Mouse (Mus musculus): ENCODE measurements around the gene Pqlc2. TPM values are rescaled to one million over a fixed set of nuclear protein-coding genes. Genes with fewer than 3 reads are reported as not detected.

The Pqlc2 gene
- polyA plus RNA-seq, 1 experiment from 2014 or later, result 17.4 TPM

DNA sequence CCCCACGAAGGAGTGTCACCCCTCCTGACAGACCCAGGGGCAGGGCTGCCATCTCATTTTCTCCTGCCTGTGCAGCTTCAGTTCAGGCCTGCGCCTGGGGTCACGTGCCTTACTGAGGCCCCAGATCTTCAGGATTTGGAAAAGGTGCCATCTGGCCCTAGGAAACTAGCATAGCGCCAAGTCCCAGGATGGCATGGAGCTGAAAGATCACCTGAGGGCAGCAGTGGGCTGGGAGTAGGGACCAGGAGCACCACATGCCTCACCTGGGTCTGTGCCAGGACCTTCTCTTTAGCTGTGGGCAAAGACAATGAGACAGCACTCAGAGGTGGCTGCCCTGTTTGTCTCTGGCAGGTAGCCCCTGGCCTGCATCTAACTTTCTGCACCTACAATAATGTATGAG is 12.9 kb downstream of the Pqlc2 start:
- H3K4me1 ChIP-seq (ENCODE audit: insufficient read depth, low read depth, low read length), result no peaks in the 10 kb centered on the region
- no peak for ATAC-seq
- peaks cover 5% of the 10 kb centered on the region; the same call in 1 of the 2 replicates for H3K36me3 ChIP-seq (ENCODE audit: insufficient read depth, low read length)
- H3K9me3 ChIP-seq (ENCODE audit: low read length), result no peaks in the 10 kb centered on the region
- DNase-seq (ENCODE audit: low spot score), result no peak
- 78% methylated on average over 4 of the region's 4 CpGs for WGBS
- no peak overlapping the region for H3K4me3 ChIP-seq (ENCODE audit: low read depth, low read length)
- H3K4me2 ChIP-seq (replicated peaks; ENCODE audit: low read depth, low read length), result no peak overlapping the region
- TF ChIP-seq CTCF (IDR thresholded peaks at IDR 0.05), result no peak
- no peak for TF ChIP-seq EP300 (IDR thresholded peaks at IDR 0.05)
- H3K9ac ChIP-seq (replicated peaks; ENCODE audit: low read depth), result no peak overlapping the region
- H3K27me3 ChIP-seq (replicated peaks; ENCODE audit: insufficient read depth, low read length), result no peaks in the 10 kb centered on the region
- no peak overlapping the region for H3K27ac ChIP-seq (ENCODE audit: low read length)

DNA sequence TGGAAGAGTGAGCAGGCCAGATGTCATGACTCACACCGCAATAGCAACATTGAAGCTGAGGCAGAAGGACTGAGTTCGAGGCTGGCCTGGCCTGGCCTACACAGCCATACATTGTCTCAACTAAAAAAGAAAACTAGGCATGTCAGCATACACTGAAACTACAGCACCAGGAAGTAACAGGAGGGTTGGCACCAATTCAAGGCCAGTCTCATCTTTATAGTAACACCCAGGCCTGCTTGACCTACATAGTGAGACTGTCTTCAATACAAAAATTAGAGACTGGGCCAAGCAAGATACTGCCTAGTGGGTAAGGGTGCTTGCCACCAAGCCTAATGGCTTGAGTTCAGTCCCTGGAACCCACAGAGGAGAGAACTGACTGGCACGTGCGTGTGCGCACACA is 18.5 kb downstream of the Pqlc2 start:
- Histone ChIP-seq H3K4me1 (ENCODE audit: insufficient read depth, low read depth, low read length) (0 out of 2 replicates have a peak, but pooled peaks cover 3% of the 10 kb centered on the region), H3K4me3 (ENCODE audit: low read depth, low read length) (no peak overlapping the region), H3K36me3 (ENCODE audit: insufficient read depth, low read length) (peaks cover 30% of the 10 kb centered on the region), H3K4me2 (replicated peaks; ENCODE audit: low read depth, low read length) (no peak overlapping the region), H3K9ac (replicated peaks; ENCODE audit: low read depth) (no peak overlapping the region), H3K27me3 (replicated peaks; ENCODE audit: insufficient read depth, low read length) (no peaks in the 10 kb centered on the region), H3K27ac (ENCODE audit: low read length) (no peak overlapping the region), H3K9me3 (ENCODE audit: low read length) (no peaks in the 10 kb centered on the region)
- no peak for ATAC-seq
- no peak for DNase-seq (ENCODE audit: low spot score)
- 90% methylated on average over 5 of the region's 5 CpGs for WGBS
- TF ChIP-seq EP300 (IDR thresholded peaks at IDR 0.05), result no peak
- TF ChIP-seq CTCF (IDR thresholded peaks at IDR 0.05), result no peak

DNA sequence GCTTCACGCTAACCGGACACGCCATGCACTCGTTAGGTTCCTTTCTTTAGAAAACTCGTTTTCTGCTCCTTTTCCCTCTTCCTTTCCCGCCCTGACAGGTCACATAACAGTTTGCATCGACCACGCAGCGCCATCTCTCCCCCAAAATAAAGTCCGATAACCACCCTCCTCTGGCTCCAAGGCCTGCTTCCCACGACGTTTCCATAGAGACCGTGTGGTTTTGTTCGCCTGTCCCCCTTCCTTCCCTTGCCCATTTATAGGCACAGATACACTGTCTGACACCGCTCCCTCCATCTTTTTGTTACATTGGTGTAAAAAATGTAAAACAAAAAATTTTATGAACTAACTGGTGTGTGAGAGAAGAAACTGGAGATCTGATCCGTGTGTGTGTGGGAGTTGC is 19.4 kb downstream of the Pqlc2 start:
- no peak overlapping the region for H3K4me3 ChIP-seq (ENCODE audit: low read depth, low read length)
- H3K4me1 ChIP-seq (ENCODE audit: insufficient read depth, low read depth, low read length), result 0 out of 2 replicates have a peak, but pooled peaks cover 3% of the 10 kb centered on the region
- 86% methylated on average over 16 of the region's 16 CpGs for WGBS
- peaks cover 30% of the 10 kb centered on the region for H3K36me3 ChIP-seq (ENCODE audit: insufficient read depth, low read length)
- DNase-seq (ENCODE audit: low spot score) (no peak), ATAC-seq (no peak)
- TF ChIP-seq CTCF (IDR thresholded peaks at IDR 0.05), result no peak
- no peak for TF ChIP-seq EP300 (IDR thresholded peaks at IDR 0.05)
- no peaks in the 10 kb centered on the region for H3K27me3 ChIP-seq (replicated peaks; ENCODE audit: insufficient read depth, low read length)
- no peak overlapping the region for H3K9ac ChIP-seq (replicated peaks; ENCODE audit: low read depth)
- H3K9me3 ChIP-seq (ENCODE audit: low read length), result no peaks in the 10 kb centered on the region
- H3K4me2 ChIP-seq (replicated peaks; ENCODE audit: low read depth, low read length), result no peak overlapping the region
- H3K27ac ChIP-seq (ENCODE audit: low read length), result no peak overlapping the region

DNA sequence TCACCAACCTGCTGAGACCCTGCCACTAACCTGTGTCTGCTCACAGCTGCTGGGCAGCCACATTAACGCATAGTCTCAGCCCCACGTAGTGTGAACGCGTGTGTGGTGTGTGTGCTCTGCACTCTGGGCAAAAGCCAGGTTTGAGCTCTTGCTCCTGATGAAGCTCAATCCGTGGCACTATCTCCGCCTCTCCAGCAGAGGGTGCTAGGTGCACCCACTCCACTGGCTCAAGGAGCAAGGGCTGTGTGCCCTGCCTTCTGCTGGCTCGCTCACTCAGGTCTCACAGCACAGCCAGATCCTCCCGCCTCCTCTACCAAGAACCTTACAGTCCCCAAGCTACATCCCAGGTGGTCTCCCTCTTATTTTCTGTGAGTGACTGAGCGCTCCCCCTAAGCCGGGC is 21.5 kb downstream of the Pqlc2 start:
- peak; percentile 43 for ATAC-seq

DNA sequence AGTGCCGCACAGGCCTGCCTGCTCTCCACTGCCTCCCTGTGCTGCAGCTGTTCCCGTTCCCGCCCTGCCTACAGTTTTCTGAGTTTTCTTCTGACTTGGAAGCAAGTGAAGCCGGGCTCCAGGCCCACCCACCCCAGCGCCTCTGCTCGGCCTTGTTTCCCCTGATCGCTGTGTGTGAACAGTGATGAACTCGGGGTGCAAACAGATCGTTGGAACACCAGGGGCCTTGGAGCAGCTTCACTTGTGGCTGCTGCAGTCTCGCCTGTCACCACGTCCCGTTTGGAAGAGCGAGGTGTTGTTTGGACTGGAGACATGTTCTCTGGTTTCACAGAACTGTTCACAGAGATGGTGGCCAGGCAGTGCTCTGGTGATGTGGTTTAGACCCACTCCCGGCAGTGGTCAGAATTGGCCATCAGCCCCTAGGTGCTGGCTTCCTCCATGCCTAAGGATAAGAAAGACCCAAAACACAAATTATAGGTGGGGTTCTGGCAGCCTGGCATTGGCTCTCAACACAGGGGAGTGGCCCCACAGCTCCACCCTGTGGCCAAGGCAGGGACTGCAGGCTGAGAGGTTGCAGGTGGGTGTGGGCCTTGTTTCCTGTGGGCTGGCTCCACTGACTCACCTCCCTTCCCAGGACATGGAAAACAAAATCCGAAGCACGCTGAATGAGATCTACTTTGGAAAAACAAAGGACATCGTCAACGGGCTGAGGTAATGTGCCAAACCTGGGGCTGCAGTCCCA is 23.2 kb downstream of the Pqlc2 start:
- Histone ChIP-seq H3K27ac (ENCODE audit: low read length) (no peak overlapping the region; the same call in 1 of the 2 replicates), H3K4me3 (ENCODE audit: low read depth, low read length) (no peak overlapping the region), H3K9ac (replicated peaks; ENCODE audit: low read depth) (no peak overlapping the region), H3K4me1 (ENCODE audit: insufficient read depth, low read depth, low read length) (0 out of 2 replicates have a peak, but pooled peaks cover 3% of the 10 kb centered on the region), H3K4me2 (replicated peaks; ENCODE audit: low read depth, low read length) (no peak overlapping the region), H3K9me3 (ENCODE audit: low read length) (no peaks in the 10 kb centered on the region), H3K36me3 (ENCODE audit: insufficient read depth, low read length) (peaks cover 50% of the 10 kb centered on the region), H3K27me3 (replicated peaks; ENCODE audit: insufficient read depth, low read length) (no peaks in the 10 kb centered on the region)
- ATAC-seq (peak; percentile 67), DNase-seq (ENCODE audit: low spot score) (peak; percentile 80)
- 66% methylated on average over 18 of the region's 18 CpGs for WGBS
- TF ChIP-seq CTCF (IDR thresholded peaks at IDR 0.05), result peak; percentile 98
- no peak for TF ChIP-seq EP300 (IDR thresholded peaks at IDR 0.05)

More for the DNA sequence above, 21.5 kb downstream of the Pqlc2 start:
- no peaks in the 10 kb centered on the region for H3K9me3 ChIP-seq (ENCODE audit: low read length)
- 68% methylated on average over 10 of the region's 10 CpGs for WGBS
- H3K4me2 ChIP-seq (replicated peaks; ENCODE audit: low read depth, low read length), result no peak overlapping the region
- 0 out of 2 replicates have a peak, but pooled peaks cover 3% of the 10 kb centered on the region for H3K4me1 ChIP-seq (ENCODE audit: insufficient read depth, low read depth, low read length)
- no peak overlapping the region for H3K27ac ChIP-seq (ENCODE audit: low read length)
- H3K36me3 ChIP-seq (ENCODE audit: insufficient read depth, low read length), result peaks cover 35% of the 10 kb centered on the region
- H3K27me3 ChIP-seq (replicated peaks; ENCODE audit: insufficient read depth, low read length), result no peaks in the 10 kb centered on the region
- DNase-seq (ENCODE audit: low spot score), result peak; percentile 72
- TF ChIP-seq EP300 (IDR thresholded peaks at IDR 0.05) (no peak), CTCF (IDR thresholded peaks at IDR 0.05) (peak; percentile 85)
- no peak overlapping the region for H3K4me3 ChIP-seq (ENCODE audit: low read depth, low read length)
- no peak overlapping the region for H3K9ac ChIP-seq (replicated peaks; ENCODE audit: low read depth)

DNA sequence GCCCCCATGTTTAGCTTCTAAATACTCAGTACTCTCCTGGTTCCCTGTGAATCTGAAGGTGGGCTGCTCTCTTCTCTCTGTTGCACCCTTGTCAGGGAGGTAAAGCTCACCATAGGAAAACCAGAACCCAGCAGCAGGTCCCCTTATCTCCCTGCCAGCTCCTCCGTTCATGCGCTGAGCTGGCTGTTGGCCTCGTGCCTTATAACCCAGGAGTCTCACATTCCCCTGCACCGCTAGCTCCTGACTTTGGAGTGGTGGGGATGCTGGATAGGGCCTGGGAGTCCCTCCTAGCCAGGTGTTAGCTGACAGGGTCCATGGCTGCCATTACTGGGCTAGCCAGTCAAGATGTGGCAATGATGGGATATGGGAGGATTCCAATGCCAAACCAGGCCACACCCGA is 24.3 kb downstream of the Pqlc2 start:
- H3K27ac ChIP-seq (ENCODE audit: low read length), result no peak overlapping the region
- H3K36me3 ChIP-seq (ENCODE audit: insufficient read depth, low read length), result peaks cover 55% of the 10 kb centered on the region
- WGBS, result 70% methylated on average over 5 of the region's 5 CpGs
- ATAC-seq, result no peak
- no peak overlapping the region for H3K9ac ChIP-seq (replicated peaks; ENCODE audit: low read depth)
- no peaks in the 10 kb centered on the region for H3K9me3 ChIP-seq (ENCODE audit: low read length)
- no peaks in the 10 kb centered on the region for H3K27me3 ChIP-seq (replicated peaks; ENCODE audit: insufficient read depth, low read length)
- H3K4me3 ChIP-seq (ENCODE audit: low read depth, low read length), result no peak overlapping the region
- DNase-seq (ENCODE audit: low spot score), result no peak
- no peak for TF ChIP-seq EP300 (IDR thresholded peaks at IDR 0.05)
- no peak for TF ChIP-seq CTCF (IDR thresholded peaks at IDR 0.05)
- H3K4me1 ChIP-seq (ENCODE audit: insufficient read depth, low read depth, low read length), result 0 out of 2 replicates have a peak, but pooled peaks cover 3% of the 10 kb centered on the region
- no peak overlapping the region for H3K4me2 ChIP-seq (replicated peaks; ENCODE audit: low read depth, low read length)
